Mouse (Mus musculus) embryonic fibroblast, embryonic 13.5 days (primary cell): ENCODE data around the gene Trip12.

Experiments used
- CTCF ChIP-seq: IDR thresholded peaks from 2 replicates; pipeline ENCODE4 v1.5.1; 2011; ENCODE audit warnings: mild to moderate bottlenecking, control low read depth, low read length, moderate library complexity, borderline replicate concordance; ENCODE audit not compliant: insufficient read depth
- POLR2A ChIP-seq: IDR thresholded peaks from 2 replicates; pipeline ENCODE4 v1.6.1; 2011; ENCODE audit warnings: low read depth, mild to moderate bottlenecking, control low read depth, low read length, moderate library complexity

DNA sequence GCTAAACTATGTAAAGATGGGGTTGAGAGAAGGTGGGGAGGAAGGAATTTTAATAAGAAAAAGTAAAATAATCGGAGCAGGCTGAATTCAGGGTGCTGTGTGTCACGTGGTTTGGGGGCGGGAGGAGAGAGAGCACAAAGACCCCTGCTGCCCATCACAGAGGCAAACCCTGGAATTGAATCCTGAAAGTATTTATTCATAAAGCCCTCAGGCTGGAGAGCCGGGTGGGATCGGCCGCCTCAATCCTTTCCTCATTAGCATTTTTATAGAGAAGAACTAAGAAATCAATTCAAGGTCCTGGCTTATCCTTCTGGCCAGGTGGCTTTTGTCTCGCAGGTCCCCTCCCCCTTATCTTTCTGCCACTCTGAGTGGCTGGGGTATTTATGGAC lies 49.7 kb upstream of the Trip12 start:
- no peak for TF ChIP-seq POLR2A
- TF ChIP-seq CTCF: no peak
